Mouse (Mus musculus) neural tube, embryonic 10.5 days (tissue): ENCODE data around the gene Nxpe2.

Experiments
- DNase-seq: peaks from one replicate; pipeline ENCODE4 v3.0.0-alpha.2; 2017; ENCODE audit warnings: low spot score; ENCODE audit errors: extremely low spot score

The Nxpe2 gene

DNA sequence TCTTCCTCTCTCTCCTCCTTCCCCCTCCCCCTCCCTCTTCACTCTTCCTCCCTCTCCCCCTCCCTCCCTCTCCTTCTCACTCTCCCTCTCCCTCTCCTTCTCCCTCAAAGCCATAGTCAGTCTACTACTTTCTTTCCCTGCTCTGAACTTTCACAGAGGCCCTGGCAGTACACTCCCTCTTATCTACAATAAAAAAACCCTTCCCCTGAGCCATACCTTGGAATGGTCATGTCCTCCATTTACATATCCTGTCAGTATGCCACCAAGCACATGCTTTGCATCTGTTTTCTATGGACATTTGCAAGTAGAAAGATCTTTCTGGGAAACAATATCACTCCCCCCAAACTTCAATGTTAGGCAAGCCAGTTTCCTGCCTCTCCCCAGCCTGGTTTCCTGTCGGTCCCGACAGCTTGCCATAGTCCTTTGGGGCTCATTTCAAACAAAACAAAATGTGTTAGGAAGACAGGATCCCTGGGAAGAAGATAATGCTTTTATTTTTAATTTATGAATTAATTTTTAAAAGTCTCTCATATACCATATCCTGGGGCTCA lies at the start of gene Nxpe2:
Gene Nxpe2 (minus strand): TSS at position 307 of the 551 bp plus-strand sequence.
- DNase-seq, result no peak

DNA sequence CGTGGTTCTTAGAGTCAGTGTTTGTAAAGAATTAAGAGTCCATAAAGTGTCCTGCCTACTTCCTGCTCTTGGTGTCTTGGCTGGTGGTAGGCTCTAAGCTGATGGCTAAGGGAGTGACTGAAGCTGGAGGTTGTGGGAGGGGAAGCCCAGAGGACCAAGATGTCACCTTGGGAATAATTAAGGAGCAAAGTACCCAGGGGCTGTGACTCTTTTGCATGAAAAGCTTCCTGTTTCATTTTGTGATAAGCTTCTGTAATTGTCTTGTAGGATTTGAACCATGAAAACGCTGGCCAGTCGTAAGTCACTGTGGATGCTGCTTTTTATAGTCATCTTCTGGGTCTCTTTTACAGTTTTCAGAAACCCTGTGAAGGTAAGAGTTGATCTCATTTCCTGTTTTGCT lies 36.7 kb upstream of the Nxpe2 start:
- no peak for DNase-seq

DNA sequence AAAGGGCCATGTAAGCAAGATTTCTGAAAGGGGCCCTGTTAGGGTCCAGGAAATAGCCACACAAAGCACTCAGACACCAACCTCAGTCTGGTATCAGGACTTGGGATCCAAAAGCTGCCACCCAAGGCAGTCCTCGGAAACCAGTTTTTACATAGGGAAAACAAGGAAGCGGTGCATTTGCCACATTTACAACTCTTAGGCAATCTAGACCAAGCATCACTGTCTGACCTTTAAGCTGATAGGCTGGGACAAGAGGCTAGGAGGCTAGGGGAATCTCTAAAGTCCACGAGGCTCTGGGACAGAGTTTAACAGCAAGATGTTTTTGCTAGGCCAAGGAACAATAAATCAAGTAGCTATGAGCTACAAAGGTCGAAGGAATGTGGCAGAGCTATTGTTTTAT lies 35.2 kb upstream of the Nxpe2 start:
- DNase-seq, result no peak

GRCm38 (mm10) chr9:48374357-48374756 lies 21.1 kb upstream of the Nxpe2 start:
- DNase-seq, result no peak

GRCm38 (mm10) chr9:48373232-48373878 lies 20.1 kb upstream of the Nxpe2 start:
- DNase-seq, result no peak

DNA sequence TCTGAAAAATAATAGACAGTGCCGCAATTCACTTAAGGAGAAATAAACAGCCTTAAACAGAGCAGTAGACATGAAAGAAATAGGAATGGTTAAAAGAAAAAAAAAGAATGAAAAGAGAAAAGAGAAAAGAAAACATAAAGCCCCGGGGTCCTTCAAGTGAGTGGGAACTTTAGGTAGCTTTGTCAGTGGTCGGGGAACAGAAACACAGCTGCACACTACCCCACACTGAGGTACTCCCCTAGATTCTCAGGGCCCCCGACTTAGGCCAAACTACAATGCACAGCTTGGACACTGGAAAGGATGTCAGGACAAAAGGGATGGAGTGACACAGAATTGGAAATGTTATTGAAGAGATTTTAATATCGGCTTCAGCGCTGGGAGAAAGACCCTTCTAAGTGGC lies 9.5 kb upstream of the Nxpe2 start:
- DNase-seq, result no peak

GRCm38 (mm10) chr9:48361815-48362631 lies 8.8 kb upstream of the Nxpe2 start:
- no peak for DNase-seq

GRCm38 (mm10) chr9:48360826-48361225 lies 7.6 kb upstream of the Nxpe2 start:
- DNase-seq, result no peak

GRCm38 (mm10) chr9:48357097-48357496 lies 3.8 kb upstream of the Nxpe2 start:
- no peak for DNase-seq

DNA sequence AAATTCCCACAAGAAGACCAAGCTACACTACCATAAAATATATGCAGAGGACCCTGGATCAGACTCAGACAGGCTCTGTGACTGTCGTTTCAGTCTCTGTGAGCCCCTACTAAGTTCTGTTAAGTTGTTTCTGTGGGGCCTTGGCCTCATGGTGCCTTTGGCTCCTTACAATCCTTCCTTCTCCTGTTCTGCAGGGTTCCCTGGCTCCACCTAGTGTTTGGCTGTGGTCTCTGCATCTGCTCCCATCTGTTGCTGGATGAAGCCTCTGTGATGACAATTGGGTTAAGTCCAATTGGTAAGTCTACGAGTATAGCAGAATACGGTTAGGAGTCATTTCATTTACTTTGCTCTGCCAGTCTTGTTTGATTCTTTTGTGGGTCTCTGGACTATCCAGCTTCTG lies 1.5 kb upstream of the Nxpe2 start:
- peak; percentile 60 for DNase-seq

GRCm38 (mm10) chr9:48354122-48354521 lies 868 bp upstream of the Nxpe2 start:
- DNase-seq, result peak; percentile 33

DNA sequence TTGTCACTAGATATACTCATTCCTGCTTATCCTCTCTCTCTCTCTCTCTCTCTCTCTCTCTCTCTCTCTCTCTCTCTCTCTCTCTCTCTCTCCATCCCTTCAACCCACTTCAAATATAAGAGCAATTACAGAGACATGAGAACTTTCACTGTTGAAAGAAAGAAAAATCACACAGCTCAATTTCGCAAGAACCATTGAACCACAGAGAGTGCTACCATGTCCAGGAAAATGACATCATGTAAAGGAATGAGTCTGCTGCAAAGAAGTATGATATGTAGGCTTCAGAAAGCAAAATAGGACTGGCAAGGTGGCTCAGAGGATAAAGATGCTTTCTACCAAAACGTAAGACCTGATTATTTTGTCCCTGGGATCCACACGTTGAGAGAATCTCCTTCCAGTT lies 7.4 kb downstream of the Nxpe2 start:
- no peak for DNase-seq

- DNase-seq, result no peak
These were observed 7.8 kb downstream of the Nxpe2 start for GRCm38 (mm10) chr9:48345456-48345855.

- no peak for DNase-seq
These were observed 12.4 kb downstream of the Nxpe2 start for GRCm38 (mm10) chr9:48340708-48341380.

GRCm38 (mm10) chr9:48339563-48339962 lies 13.7 kb downstream of the Nxpe2 start:
- no peak for DNase-seq

- no peak for DNase-seq
These were observed 14.3 kb downstream of the Nxpe2 start for GRCm38 (mm10) chr9:48338783-48339455.

GRCm38 (mm10) chr9:48329597-48329996 lies 23.7 kb downstream of the Nxpe2 start:
- no peak for DNase-seq

DNA sequence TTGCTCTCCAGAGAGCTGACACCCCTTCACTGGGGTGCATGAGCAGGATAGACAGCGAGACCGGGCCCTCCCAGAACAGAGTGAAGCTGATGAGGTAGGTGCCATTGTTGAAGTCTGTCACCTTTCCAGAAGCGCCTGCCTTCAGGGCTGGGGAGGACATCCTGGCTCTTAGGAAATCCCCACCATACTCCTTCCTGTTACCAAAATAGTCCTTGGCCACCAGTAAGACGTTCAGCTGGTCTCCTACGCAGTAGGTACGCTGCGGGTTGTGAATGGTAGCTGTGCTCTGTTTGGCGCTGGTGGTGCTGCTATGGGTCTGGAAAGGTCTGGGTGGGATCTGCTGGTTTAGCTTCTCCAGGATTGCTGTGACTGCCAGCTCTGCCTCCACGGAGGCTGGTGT lies 26.9 kb downstream of the Nxpe2 start:
- no peak for DNase-seq

DNA sequence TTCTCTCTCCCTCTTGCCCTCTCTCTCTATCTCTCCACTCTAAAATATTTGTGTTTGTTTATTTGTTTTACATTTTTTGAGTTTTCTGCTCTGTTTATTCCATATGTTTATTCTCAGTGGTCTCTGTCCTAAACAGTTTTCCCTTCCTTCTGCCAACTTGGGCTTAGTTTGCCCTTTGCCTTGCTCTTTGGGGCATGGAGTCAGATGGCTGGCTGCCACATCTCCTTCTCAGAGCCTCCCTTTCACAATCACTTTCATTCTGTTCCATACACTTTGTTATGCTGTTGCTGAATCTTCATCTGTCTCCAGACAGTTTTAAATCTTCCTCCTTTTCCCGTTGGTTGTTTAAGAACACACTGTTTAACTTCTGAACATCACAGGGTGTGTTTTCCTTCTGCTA lies 37.4 kb downstream of the Nxpe2 start:
- DNase-seq, result no peak

- DNase-seq, result no peak
These were observed 39.1 kb downstream of the Nxpe2 start for GRCm38 (mm10) chr9:48314194-48314593.

GRCm38 (mm10) chr9:48311241-48311640 lies 42.0 kb downstream of the Nxpe2 start:
- no peak for DNase-seq
